Mouse (Mus musculus) midbrain, embryonic 11.5 days (tissue): ENCODE results near the gene Iqca. TPM values are rescaled to one million over a fixed set of nuclear protein-coding genes. Genes with fewer than 3 reads are reported as not detected.

Experiments used
- ATAC-seq: fragments of 200-750 bp; cut with Nextera tagmentation; 2 replicates; pipeline ENCODE4 v1.8.0; 2017; ENCODE audit warnings: moderate TSS enrichment, moderate library complexity; ENCODE audit not compliant: low FRiP score
- DNase-seq: peaks from one replicate; pipeline ENCODE4 v3.0.0; 2015; ENCODE audit warnings: low spot score; ENCODE audit errors: missing footprints
- H3K27ac ChIP-seq: fragments of 300-500 bp; sonication (generic); 2 replicates; pipeline ENCODE4 v1.5.1; 2014; ENCODE audit warnings: low read depth, low read length
- H3K27me3 ChIP-seq: fragments of 300-500 bp; sonication (generic); 2 replicates; pipeline ENCODE4 v1.6.1; 2014; ENCODE audit warnings: mild to moderate bottlenecking, low read length, moderate library complexity, mixed read lengths; ENCODE audit not compliant: control insufficient read depth, insufficient read depth
- H3K36me3 ChIP-seq: fragments of 300-500 bp; sonication (generic); 2 replicates; pipeline ENCODE4 v1.6.1; 2014; ENCODE audit warnings: mild to moderate bottlenecking, low read length, moderate library complexity, mixed read lengths; ENCODE audit not compliant: control insufficient read depth, insufficient read depth
- H3K4me1 ChIP-seq: fragments of 300-500 bp; sonication (generic); 2 replicates; pipeline ENCODE4 v1.6.1; 2014; ENCODE audit warnings: low read length; ENCODE audit not compliant: control insufficient read depth, insufficient read depth
- H3K4me2 ChIP-seq: fragments of 300-500 bp; sonication (generic); 2 replicates; pipeline ENCODE4 v1.6.1; 2014; ENCODE audit warnings: mild to moderate bottlenecking, moderate library complexity
- H3K4me3 ChIP-seq: fragments of 300-500 bp; sonication (generic); 2 replicates; pipeline ENCODE4 v1.5.1; 2014; ENCODE audit warnings: low read depth, low read length
- H3K9ac ChIP-seq: fragments of 300-500 bp; sonication (generic); 2 replicates; pipeline ENCODE4 v1.6.1; 2014; ENCODE audit warnings: low read length
- H3K9me3 ChIP-seq: fragments of 300-500 bp; sonication (generic); 2 replicates; pipeline ENCODE4 v1.6.1; 2016; ENCODE audit warnings: low read length; ENCODE audit not compliant: control insufficient read depth
- WGBS: fragments of 180-500 bp; shearing (Covaris S2); extraction: QIAGEN DNeasy Blood & Tissue Kit; methylation state at CpG from one replicate; pipeline ENCODE4 v1.1.7; 2014; 5-methylcytosine and 5-hydroxymethylcytosine counted together
- polyA plus RNA-seq: library from polyadenylated mRNA; unstranded; fragments of >200 nt; fragmentation: Nextera tagmentation; extraction: Ambion mirVana; gene quantifications from 2 replicates; pipeline ENCODE4 v1.2.1, GENCODE M21; 2014

Iqca gene
- polyA plus RNA-seq, 1 experiment from 2014 or later, result 0.18 TPM

- Histone ChIP-seq H3K9me3 (no peaks in the 10 kb centered on the region), H3K4me2 (no peak overlapping the region), H3K27ac (no peak overlapping the region), H3K36me3 (no peaks in the 10 kb centered on the region), H3K4me3 (no peak overlapping the region), H3K27me3 (no peaks in the 10 kb centered on the region), H3K4me1 (no peaks in the 10 kb centered on the region), H3K9ac (no peak overlapping the region)
- 75% methylated on average over 5 of the region's 5 CpGs for WGBS
- ATAC-seq (no peak), DNase-seq (no peak)
These were observed 139.9 kb downstream of the Iqca start for GRCm38 (mm10) chr1:90013273-90013672.

DNA sequence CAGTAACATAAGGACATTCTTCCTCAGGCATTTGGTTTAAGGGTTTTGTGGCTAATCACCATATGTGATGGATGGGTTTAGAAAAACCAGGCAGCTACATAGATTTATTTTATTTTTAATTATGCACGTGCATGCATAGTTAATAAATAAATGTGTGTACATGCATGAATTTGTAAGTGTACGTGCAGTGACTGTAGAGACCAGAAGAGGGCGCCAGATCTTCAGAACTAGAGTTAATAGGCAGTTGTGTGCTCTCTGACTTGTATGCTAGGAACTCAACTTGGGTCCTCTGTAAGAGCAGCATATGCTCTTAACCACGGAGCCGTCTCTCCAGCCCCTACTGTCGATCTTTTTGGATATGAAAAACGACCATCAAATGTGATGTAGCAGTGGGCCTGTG, 140.4 kb downstream of the Iqca start:
- DNase-seq, result no peak
- no peak overlapping the region for H3K27ac ChIP-seq
- WGBS, result 64% methylated on average over 7 of the region's 7 CpGs
- no peaks in the 10 kb centered on the region for H3K27me3 ChIP-seq
- no peaks in the 10 kb centered on the region for H3K36me3 ChIP-seq
- no peak overlapping the region for H3K9ac ChIP-seq
- no peaks in the 10 kb centered on the region for H3K4me1 ChIP-seq
- no peak overlapping the region for H3K4me2 ChIP-seq
- H3K9me3 ChIP-seq, result no peaks in the 10 kb centered on the region
- no peak overlapping the region for H3K4me3 ChIP-seq
- ATAC-seq, result no peak

- Histone ChIP-seq H3K4me2 (no peak overlapping the region), H3K4me1 (no peaks in the 10 kb centered on the region), H3K27me3 (no peaks in the 10 kb centered on the region), H3K9me3 (no peaks in the 10 kb centered on the region), H3K27ac (no peak overlapping the region), H3K36me3 (no peaks in the 10 kb centered on the region), H3K4me3 (no peak overlapping the region), H3K9ac (no peak overlapping the region)
- no peak for ATAC-seq
- no peak for DNase-seq
- 75% methylated on average over 3 of the region's 3 CpGs for WGBS
These were observed 141.0 kb downstream of the Iqca start for GRCm38 (mm10) chr1:90012168-90012567.

GRCm38 (mm10) chr1:90010077-90010476, 143.1 kb downstream of the Iqca start:
- Histone ChIP-seq H3K9me3 (no peaks in the 10 kb centered on the region), H3K4me3 (no peak overlapping the region), H3K27me3 (no peaks in the 10 kb centered on the region), H3K9ac (no peak overlapping the region), H3K4me2 (no peak overlapping the region), H3K4me1 (no peaks in the 10 kb centered on the region), H3K36me3 (no peaks in the 10 kb centered on the region), H3K27ac (no peak overlapping the region)
- WGBS, result 91% methylated on average over 1 of the region's 1 CpGs
- no peak for ATAC-seq
- no peak for DNase-seq

- no peak for DNase-seq
- WGBS, result 83% methylated on average over 3 of the region's 3 CpGs
These were observed 144.0 kb downstream of the Iqca start for GRCm38 (mm10) chr1:90009188-90009587.

DNA sequence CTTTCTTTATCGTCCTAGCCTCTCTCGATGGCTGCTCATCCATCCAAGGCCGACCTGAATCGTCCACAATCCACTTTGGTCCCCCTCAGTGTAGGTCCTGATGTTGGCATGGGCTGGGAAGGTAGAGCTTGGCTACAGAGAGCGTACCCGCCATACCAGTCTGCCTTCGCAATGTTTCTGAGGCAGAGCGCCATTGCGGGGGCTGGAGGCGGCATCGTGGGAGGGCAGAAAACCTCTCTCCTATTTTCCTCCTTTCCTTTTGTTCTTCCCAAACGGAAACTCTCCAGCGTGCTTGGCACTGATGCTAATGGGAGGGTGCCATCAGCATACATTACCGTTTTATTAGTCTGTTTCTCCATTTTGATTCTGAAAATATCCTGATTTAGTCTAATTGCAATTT, 146.5 kb downstream of the Iqca start:
- no peak for ATAC-seq
- DNase-seq, result no peak
- Histone ChIP-seq H3K4me2 (no peak overlapping the region), H3K4me3 (no peak overlapping the region), H3K4me1 (no peaks in the 10 kb centered on the region), H3K27ac (no peak overlapping the region), H3K9ac (no peak overlapping the region), H3K27me3 (no peaks in the 10 kb centered on the region), H3K9me3 (no peaks in the 10 kb centered on the region), H3K36me3 (no peaks in the 10 kb centered on the region)
- 76% methylated on average over 14 of the region's 14 CpGs for WGBS

More at GRCm38 (mm10) chr1:90009188-90009587, 144.0 kb downstream of the Iqca start:
- Histone ChIP-seq H3K9me3 (no peaks in the 10 kb centered on the region), H3K27ac (no peak overlapping the region), H3K36me3 (no peaks in the 10 kb centered on the region), H3K4me2 (no peak overlapping the region), H3K4me3 (no peak overlapping the region), H3K4me1 (no peaks in the 10 kb centered on the region), H3K27me3 (no peaks in the 10 kb centered on the region), H3K9ac (no peak overlapping the region)
- ATAC-seq, result no peak

DNA sequence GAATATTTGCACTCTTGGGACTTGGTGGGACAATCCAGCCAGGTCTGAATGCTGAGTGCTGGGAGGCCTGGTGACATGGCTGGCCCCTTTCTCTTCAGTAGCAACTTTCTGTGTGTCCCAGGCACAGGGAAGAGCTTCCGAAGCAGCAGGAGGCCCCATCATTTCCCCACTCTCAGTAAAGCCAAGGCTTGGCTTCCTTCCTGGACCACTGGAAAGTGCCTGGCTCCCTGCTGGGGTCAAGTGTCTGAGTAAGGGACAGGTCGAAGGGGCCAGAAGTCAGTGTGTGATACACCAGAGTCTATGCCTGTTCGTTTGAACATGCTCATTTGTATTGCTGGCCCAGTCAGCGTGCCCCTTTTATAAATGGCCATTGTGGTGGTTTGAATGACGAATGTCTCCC, 152.2 kb downstream of the Iqca start:
- H3K9ac ChIP-seq, result no peak overlapping the region
- no peak for ATAC-seq
- no peaks in the 10 kb centered on the region for H3K9me3 ChIP-seq

DNA sequence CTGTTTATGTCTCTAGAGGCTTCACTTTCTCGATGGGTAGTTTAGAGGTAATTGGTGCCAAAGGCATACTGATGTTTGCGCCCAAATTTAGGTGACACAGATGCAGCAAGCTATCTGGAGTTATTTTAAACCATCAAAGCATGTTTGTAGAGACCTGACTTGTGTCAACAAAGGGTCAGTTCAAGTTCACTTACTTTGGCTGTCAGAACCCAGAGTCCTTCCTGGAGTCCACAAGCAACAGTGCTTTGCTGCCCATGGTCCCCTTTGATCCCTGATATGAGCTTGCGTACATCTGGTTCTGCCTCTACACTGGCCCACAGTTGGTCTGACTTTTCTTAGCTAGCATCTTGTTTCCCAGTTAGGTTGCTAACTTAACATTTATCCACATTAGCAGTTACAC, 153.3 kb downstream of the Iqca start:
- H3K27me3 ChIP-seq, result no peaks in the 10 kb centered on the region
- WGBS, result 86% methylated on average over 3 of the region's 3 CpGs
- H3K4me2 ChIP-seq, result no peak overlapping the region
- H3K4me1 ChIP-seq, result no peaks in the 10 kb centered on the region
- H3K9me3 ChIP-seq, result no peaks in the 10 kb centered on the region
- ATAC-seq (no peak), DNase-seq (no peak)
- no peaks in the 10 kb centered on the region for H3K36me3 ChIP-seq
- no peak overlapping the region for H3K27ac ChIP-seq
- no peak overlapping the region for H3K4me3 ChIP-seq
- no peak overlapping the region for H3K9ac ChIP-seq

More for the DNA sequence above, 152.2 kb downstream of the Iqca start:
- Histone ChIP-seq H3K4me1 (no peaks in the 10 kb centered on the region), H3K27ac (no peak overlapping the region), H3K27me3 (no peaks in the 10 kb centered on the region), H3K36me3 (no peaks in the 10 kb centered on the region), H3K4me3 (no peak overlapping the region), H3K4me2 (no peak overlapping the region)
- WGBS, result 46% methylated on average over 5 of the region's 5 CpGs
- no peak for DNase-seq

- no peaks in the 10 kb centered on the region for H3K4me1 ChIP-seq
- no peaks in the 10 kb centered on the region for H3K9me3 ChIP-seq
- H3K27me3 ChIP-seq, result peaks cover 5% of the 10 kb centered on the region
- ATAC-seq (no peak), DNase-seq (no peak)
- H3K9ac ChIP-seq, result no peak overlapping the region
- WGBS, result 64% methylated on average over 2 of the region's 2 CpGs
- H3K4me2 ChIP-seq, result no peak overlapping the region
- no peak overlapping the region for H3K27ac ChIP-seq
- no peaks in the 10 kb centered on the region for H3K36me3 ChIP-seq
- H3K4me3 ChIP-seq, result no peak overlapping the region
These were observed 154.5 kb downstream of the Iqca start for GRCm38 (mm10) chr1:89998696-89999095.

DNA sequence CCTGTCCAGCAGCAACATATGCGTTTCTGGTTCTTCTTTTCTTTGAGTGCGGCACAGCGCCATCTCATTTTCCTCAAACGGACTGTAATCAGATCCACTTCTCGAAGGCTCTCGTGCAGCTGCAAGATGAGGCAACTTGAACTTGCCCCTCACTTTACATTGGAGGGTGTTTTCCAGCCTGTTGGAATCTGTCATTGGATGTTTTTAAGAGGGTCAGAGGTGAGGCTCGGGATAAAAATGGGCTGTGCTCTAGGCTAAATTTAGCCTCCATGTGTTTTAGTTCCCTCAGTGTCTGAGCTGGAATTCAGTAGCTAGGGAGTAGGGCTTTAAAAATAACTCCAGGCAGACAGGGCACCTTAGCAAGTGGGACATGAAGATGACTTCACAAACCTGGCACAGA, 155.1 kb downstream of the Iqca start:
- DNase-seq, result no peak
- H3K27me3 ChIP-seq, result peaks cover 10% of the 10 kb centered on the region
- no peaks in the 10 kb centered on the region for H3K4me1 ChIP-seq
- no peak for ATAC-seq
- no peak overlapping the region for H3K27ac ChIP-seq
- no peak overlapping the region for H3K4me2 ChIP-seq
- no peak overlapping the region for H3K9ac ChIP-seq
- no peak overlapping the region for H3K4me3 ChIP-seq
- H3K36me3 ChIP-seq, result no peaks in the 10 kb centered on the region
- no peaks in the 10 kb centered on the region for H3K9me3 ChIP-seq
- WGBS, result 81% methylated on average over 7 of the region's 7 CpGs
